Mouse (Mus musculus) urinary bladder, postnatal 0 days (tissue): ENCODE measurements around the gene Dclre1b. TPM values are rescaled to one million over a fixed set of nuclear protein-coding genes. Genes with fewer than 3 reads are reported as not detected.

Experiments used
- polyA plus RNA-seq: library from polyadenylated mRNA; unstranded; fragments of >200 nt; fragmentation: Nextera tagmentation; extraction: Ambion mirVana; gene quantifications from 2 replicates; pipeline ENCODE4 v1.2.1, GENCODE M21; 2015

The Dclre1b gene
- 12.6 and 15.9 TPM in 2 replicates for polyA plus RNA-seq

DNA sequence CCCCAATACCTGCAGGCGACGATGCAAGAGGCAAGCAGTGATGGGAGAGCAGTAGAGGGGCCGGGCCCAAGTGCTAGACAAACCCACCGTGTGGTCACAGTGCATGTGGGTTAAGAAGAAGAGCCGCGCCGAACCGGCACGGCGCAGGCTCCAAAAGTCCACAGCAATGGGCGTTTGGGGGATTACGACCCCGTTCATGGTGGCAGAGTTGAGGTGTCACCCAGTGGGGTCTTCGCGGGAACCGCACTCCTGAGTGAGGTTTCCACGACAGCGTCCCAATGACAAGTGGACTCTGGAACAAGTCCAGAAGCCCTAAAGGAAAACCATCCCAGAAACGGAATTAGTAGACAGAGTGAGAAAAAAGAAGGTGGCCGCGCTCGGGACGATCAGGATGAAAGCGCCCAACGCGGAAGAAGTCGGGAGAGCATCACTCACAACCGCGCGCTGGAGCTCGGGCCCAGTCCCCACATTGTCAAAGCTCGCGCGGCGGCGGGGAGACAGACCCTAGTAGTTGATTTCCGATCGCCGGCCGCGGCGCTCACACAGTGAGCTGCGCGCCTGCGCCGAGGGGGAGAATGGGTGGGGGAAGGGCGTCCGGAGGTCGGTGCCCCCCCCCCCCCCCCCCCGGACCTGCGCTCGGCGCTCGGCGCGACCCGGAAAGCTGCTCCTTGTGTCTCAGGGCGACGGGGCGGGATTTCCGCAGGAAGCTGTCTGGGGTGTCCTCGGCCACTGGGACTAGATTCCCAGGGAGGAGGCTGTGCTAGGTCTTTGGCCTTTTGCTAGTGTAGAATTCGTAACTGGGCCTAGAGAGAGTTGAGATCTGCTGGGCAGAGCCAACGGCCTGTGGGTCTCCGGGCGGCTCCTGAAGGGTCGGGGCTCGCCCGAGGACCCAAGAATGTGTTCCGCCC lies at the start of gene Dclre1b, which contains the start of the genes Ap4b1 and Gm43064:
Dclre1b (minus strand) TSS at position 554 of the 908 bp plus-strand sequence.
Ap4b1 (plus strand) TSS at position 630 of the 908 bp plus-strand sequence.
Gm43064 (plus strand) TSS at position 683 of the 908 bp plus-strand sequence.

GRCm38 (mm10) chr3:103832426-103832825 lies 23.2 kb upstream of the Dclre1b start, which contains the start of gene Bcl2l15:
Gene Bcl2l15, plus strand, starts transcription at chr3:103832601.

DNA sequence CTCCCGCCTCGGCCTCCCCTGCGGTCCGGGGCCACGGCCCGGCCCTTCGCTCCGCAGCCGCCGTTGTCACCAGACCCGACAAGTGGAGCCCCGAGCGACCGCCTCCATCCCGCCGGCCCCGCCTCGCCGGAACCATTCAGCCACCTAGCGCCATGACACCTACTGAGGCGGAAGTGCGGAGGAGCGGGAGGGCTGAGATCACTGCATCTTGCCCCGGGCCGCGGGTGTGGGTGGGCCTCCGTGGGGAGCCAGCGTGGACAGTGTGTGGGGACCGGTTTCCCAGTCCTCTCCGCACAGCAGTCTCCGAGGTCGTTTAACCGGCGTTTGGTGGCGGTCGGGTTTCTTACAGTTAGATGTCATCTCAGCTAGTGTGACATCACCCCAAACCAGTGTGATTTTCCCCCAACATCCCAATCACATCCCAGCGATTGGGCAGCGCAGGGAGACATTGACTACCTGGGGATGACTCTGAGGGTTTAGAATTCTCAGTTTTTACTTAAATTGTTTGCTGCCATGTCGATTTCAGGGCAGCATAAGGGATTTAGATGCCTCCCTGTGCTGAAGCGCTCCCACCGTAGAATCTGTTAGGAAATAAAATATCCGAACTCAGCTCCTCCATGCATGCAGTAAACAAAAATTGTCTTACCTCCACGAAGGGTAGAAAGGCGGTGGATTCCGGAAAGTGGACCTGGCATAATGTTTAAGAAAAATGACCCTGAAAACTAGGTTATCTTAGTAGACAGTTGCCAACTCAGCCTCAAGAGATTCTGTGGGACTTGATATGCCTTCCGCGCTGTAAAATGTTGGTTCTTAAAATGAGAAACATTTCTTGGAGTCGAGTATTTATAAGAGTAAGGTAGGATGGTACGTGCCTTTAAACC lies 17.8 kb downstream of the Dclre1b start, which contains the start of gene Hipk1:
Hipk1 (minus strand) TSS at position 334 of the 881 bp plus-strand sequence.

Other genes with a start within 250 kb of the Dclre1b start
- not detected in 2 replicates for gene Syt6, start 234.2 kb downstream of the Dclre1b start, polyA plus RNA-seq
- gene Atg4a-ps, start 163.4 kb downstream of the Dclre1b start, polyA plus RNA-seq = 0.25 and 0.35 TPM in 2 replicates
- gene Olfml3, start 71.4 kb downstream of the Dclre1b start, polyA plus RNA-seq = 31.1 and 31.7 TPM in 2 replicates
- not detected in 2 replicates for gene Gm10964, start 70.1 kb downstream of the Dclre1b start, polyA plus RNA-seq
- 6.4 and 6.9 TPM in 2 replicates for gene Hipk1, start 17.9 kb downstream of the Dclre1b start, polyA plus RNA-seq
- gene Ap4b1, start 76 bp upstream of the Dclre1b start, polyA plus RNA-seq = 13.3 and 14.0 TPM in 2 replicates
- gene Gm43064, start 129 bp upstream of the Dclre1b start, polyA plus RNA-seq = 0.07 and 0.15 TPM in 2 replicates
- not detected in 2 replicates for gene Bcl2l15, start 23.2 kb upstream of the Dclre1b start, polyA plus RNA-seq
- 0.49 and 0.53 TPM in 2 replicates for gene Ptpn22, start 50.4 kb upstream of the Dclre1b start, polyA plus RNA-seq
- 4.8 and 5.3 TPM in 2 replicates for gene Rsbn1, start 104.7 kb upstream of the Dclre1b start, polyA plus RNA-seq
- 10.3 and 12.5 TPM in 2 replicates for gene Phtf1, start 158.7 kb upstream of the Dclre1b start, polyA plus RNA-seq